19 mouse cellular contexts compared by ENCODE assay signal in the genomic region with DNA sequence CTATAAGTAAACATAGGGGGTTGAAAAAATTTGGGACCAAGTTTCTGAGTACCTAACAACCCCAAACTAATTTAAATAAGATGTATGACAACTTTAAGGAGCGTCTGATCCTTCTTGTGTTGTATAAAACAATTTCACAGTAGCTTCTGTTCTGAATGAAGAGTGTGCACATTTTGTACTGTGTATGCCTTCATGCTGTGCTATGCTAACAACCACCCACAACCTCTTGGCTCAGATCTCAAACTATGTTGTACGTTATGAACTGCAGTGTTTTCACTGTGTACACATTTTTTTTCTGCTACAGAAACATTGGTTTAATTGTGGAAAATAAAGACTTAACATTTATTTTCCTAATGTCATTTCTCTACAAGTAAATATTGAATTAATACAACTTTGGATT.
DNase-seq lines count a peak whose midpoint lies in the region; ATAC-seq lines count a peak whose summit lies in the region.
"Had no signal": no experiment of that assay in that cellular context is flagged by ENCODE, and none has a peak within 500 bp of the region (broad histone marks: within the 10 kb centered on the region; RNA-seq: fewer than 3 reads in every experiment).

No protein-coding gene starts in this region.

- DNase-seq in frontal cortex, postnatal 14 days (ENCODE audit: low spot score in 2 of 2): no peak
- peak; percentile 21 to 85 for DNase-seq in layer of hippocampus, adult 18-20 months (ENCODE audit: low spot score in 2 of 2)
- DNase-seq in layer of hippocampus, postnatal 10 days (ENCODE audit: low spot score in 2 of 2): no peak
- peak; percentile 23 for DNase-seq in right cerebral cortex, adult 18-20 months
- DNase-seq in right cerebral cortex, postnatal 14 days: no peak
- peak; percentile 52 for DNase-seq in telencephalon, adult 2 months (ENCODE audit: low read depth, low spot score)
- no peak for DNase-seq in urinary bladder, postnatal 36 days (ENCODE audit: low spot score in 2 of 2)
- DNase-seq: adrenal gland, adult 8-10 months; adrenal gland, postnatal 36 days; B cell, adult 2 months; cerebellum, adult 11 months; cerebellum, adult 9-10 months; cerebellum, postnatal 25 days; gastrocnemius, postnatal 10 days; heart, adult 18-20 months; heart, postnatal 14 days had no signal

- peak; percentile 79 for ATAC-seq in frontal cortex, adult (ENCODE audit: low TSS enrichment)
- ATAC-seq: CD4-positive, CD25-positive, alpha-beta regulatory T cell, adult 4 months; forebrain, embryonic 16.5 days had no signal

Comparison
In these comparisons a context has a peak if more than half of its experiments do, and no peak if none do; other contexts are left out.
1. DNase-seq: peak in layer of hippocampus, adult 18-20 months (2 of 2), right cerebral cortex, adult 18-20 months (single experiment) and telencephalon, adult 2 months (single experiment); none in frontal cortex, postnatal 14 days (0 of 2), layer of hippocampus, postnatal 10 days (0 of 2), right cerebral cortex, postnatal 14 days (single experiment) and urinary bladder, postnatal 36 days (0 of 2).